Mouse (Mus musculus): Measurements from ENCODE around the gene Plod3. TPM values are rescaled to one million over a fixed set of nuclear protein-coding genes. Genes with fewer than 3 reads are reported as not detected.
A peak's percentile ranks its signal among the peaks of the same experiment; 100 is the strongest.

Plod3 gene
- total and polyA plus RNA-seq, 3 experiments = 56.0 to 62.8 TPM; not detected in 1

DNA sequence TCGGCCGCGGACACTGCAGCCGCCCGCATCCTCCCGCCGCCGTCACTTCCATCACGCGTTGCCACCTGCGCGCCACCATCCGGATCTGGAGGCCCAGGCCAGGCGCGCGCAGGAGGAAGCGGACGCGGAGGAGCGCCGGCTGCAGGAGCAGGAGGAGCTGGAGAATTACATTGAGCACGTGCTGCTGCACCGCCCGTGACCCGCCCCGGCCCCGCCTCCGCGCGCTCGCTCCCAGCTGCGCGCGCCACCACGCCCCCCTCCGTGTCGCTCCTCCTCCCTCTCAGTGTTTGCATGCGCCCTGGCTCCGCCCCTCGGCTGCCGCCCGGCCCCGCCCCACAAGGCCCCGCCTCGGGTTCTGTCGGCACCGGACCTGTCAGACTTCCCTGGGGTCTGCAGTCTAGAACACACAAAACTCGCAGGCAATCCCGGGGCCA, 45.8 kb downstream of the Plod3 start (continued):
- TF ChIP-seq ETS1 (IDR thresholded peaks at IDR 0.05; ENCODE audit: low read depth, low read length) (peak; percentile 62; the same call in 1 of the 2 replicates), RCOR1 (IDR thresholded peaks at IDR 0.05; ENCODE audit: low read depth, low read length) (no peak), JUND (IDR thresholded peaks at IDR 0.05; ENCODE audit: low read depth, low read length) (no peak), ZNF384 (IDR thresholded peaks at IDR 0.05; ENCODE audit: low read depth, low read length) (no peak), ZKSCAN1 (IDR thresholded peaks at IDR 0.05; ENCODE audit: low read depth, low read length) (no peak), UBTF (IDR thresholded peaks at IDR 0.05; ENCODE audit: borderline replicate concordance, insufficient read depth, low read depth, low read length) (peak; percentile 68; the same call in 1 of the 2 replicates), BHLHE40 (IDR thresholded peaks at IDR 0.05; ENCODE audit: borderline replicate concordance, low read depth, low read length) (peak; percentile 98), ZC3H11A (IDR thresholded peaks at IDR 0.05; ENCODE audit: low read depth, low read length) (no peak), SIN3A (IDR thresholded peaks at IDR 0.05; ENCODE audit: low read length) (peak; percentile 93), NRF1 (IDR thresholded peaks at IDR 0.05; ENCODE audit: insufficient read depth, low read depth, low read length, poor library complexity, severe bottlenecking) (peak; percentile 63)

DNA sequence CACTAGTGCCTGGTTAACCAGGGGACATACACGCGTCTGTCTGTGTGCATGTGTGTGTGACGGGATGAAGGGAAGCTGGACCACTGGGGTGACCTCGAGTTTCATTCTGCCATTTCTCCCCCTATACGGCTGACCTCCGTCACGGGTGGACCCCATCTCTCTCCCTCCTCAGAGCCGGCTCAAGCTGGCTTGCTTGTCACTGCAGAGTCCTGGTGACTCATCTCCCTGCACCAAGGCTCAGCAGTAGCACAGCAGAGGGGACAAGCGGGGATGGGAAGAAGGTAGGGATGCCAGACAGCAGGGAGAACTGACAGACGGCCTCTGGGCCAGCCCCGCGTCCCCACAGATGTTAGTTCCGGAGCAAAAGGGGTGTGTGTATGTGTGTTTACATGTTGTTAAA, 49.4 kb downstream of the Plod3 start:
- Histone ChIP-seq H3K36me3 (ENCODE audit: control insufficient read depth in 1 of 2, insufficient read depth in 2 of 2, low read length in 2 of 2) (peaks cover 0 to 2% of the 10 kb centered on the region in 2 experiments; a peak in 2 of 4 replicates), H3K9ac (ENCODE audit: control insufficient read depth, low read depth, low read length, poor library complexity, severe bottlenecking) (no peak overlapping the region), H3K27ac (ENCODE audit: control insufficient read depth, low read depth, low read length) (no peak overlapping the region), H3K9me3 (replicated peaks; ENCODE audit: insufficient read depth, low read length) (no peaks in the 10 kb centered on the region), H3K27me3 (ENCODE audit: control insufficient read depth in 1 of 2, insufficient read depth in 2 of 2, low read length in 2 of 2) (no peaks in the 10 kb centered on the region), H3K79me2 (ENCODE audit: control insufficient read depth, insufficient read depth, low read length, poor library complexity) (no peaks in the 10 kb centered on the region; the same call in 1 of the 2 replicates), H3K4me3 (ENCODE audit: control insufficient read depth in 1 of 2, insufficient read depth in 1 of 2, low read depth in 2 of 2, low read length in 2 of 2) (no peak overlapping the region), H3K4me1 (ENCODE audit: control insufficient read depth in 1 of 2, insufficient read depth in 2 of 2, low read length in 2 of 2) (peaks cover 3 to 5% of the 10 kb centered on the region in 2 experiments; a peak in 2 of 4 replicates)
- no peak for DNase-seq (ENCODE audit: low read depth, low spot score)
- TF ChIP-seq NRF1 (IDR thresholded peaks at IDR 0.05; ENCODE audit: insufficient read depth, low read depth, low read length, poor library complexity, severe bottlenecking) (no peak), CHD1 (IDR thresholded peaks at IDR 0.05; ENCODE audit: low read depth, low read length) (no peak), HCFC1 (IDR thresholded peaks at IDR 0.05; ENCODE audit: low read depth, low read length) (no peak), GABPA (IDR thresholded peaks at IDR 0.05; ENCODE audit: low read depth, low read length) (no peak), ETS1 (IDR thresholded peaks at IDR 0.05; ENCODE audit: low read depth, low read length) (no peak), GATA1 (IDR thresholded peaks at IDR 0.05; ENCODE audit: low read depth, low read length) (no peak), ZMIZ1 (IDR thresholded peaks at IDR 0.05; ENCODE audit: low read depth, low read length) (no peak), RAD21 (IDR thresholded peaks at IDR 0.05; ENCODE audit: low read depth, low read length) (no peak), TAL1 (IDR thresholded peaks at IDR 0.05; ENCODE audit: low read length) (no peak), POLR2A (IDR thresholded peaks at IDR 0.05; ENCODE audit: control insufficient read depth in 1 of 2, insufficient read depth in 1 of 2, low read depth in 1 of 2, low read length in 2 of 2, poor library complexity in 1 of 2) (no peak), SMC3 (IDR thresholded peaks at IDR 0.05; ENCODE audit: low read depth, low read length) (no peak), ZKSCAN1 (IDR thresholded peaks at IDR 0.05; ENCODE audit: low read depth, low read length) (no peak), ZC3H11A (IDR thresholded peaks at IDR 0.05; ENCODE audit: low read depth, low read length) (no peak), KAT2A (conservative IDR thresholded peaks at IDR 0.05; ENCODE audit: low read depth, low read length) (no peak), MAZ (IDR thresholded peaks at IDR 0.05; ENCODE audit: low read depth, low read length) (no peak), E2F4 (IDR thresholded peaks at IDR 0.05; ENCODE audit: borderline replicate concordance, low read depth, low read length) (no peak), POLR2AphosphoS2 (IDR thresholded peaks at IDR 0.05; ENCODE audit: low read length) (no peak), SIN3A (IDR thresholded peaks at IDR 0.05; ENCODE audit: low read length) (no peak), POLR2AphosphoS5 (IDR thresholded peaks at IDR 0.05; ENCODE audit: borderline replicate concordance, low read depth, low read length) (no peak), MXI1 (IDR thresholded peaks at IDR 0.05; ENCODE audit: low read depth, low read length) (no peak)
